Mouse (Mus musculus): ENCODE measurements around the gene Hsf5. TPM values are rescaled to one million over a fixed set of nuclear protein-coding genes. Genes with fewer than 3 reads are reported as not detected.

The Hsf5 gene
- under 1 TPM; 0.27 to 0.71 TPM for total RNA-seq (2021)

GRCm38 (mm10) chr11:87616790-87617474 is at the start of gene Hsf5:
TSS of gene Hsf5 (plus strand) at chr11:87617164.
- DNase-seq (ENCODE audit: low spot score in 2 of 2): no peak
- intact Hi-C loops (cut with DNase I): no loop called here

GRCm38 (mm10) chr11:87568255-87568953 is 48.6 kb upstream of the Hsf5 start, which contains the start of gene Sept4:
TSS of gene Sept4 (plus strand) at chr11:87568903.
- peak in 1 of 2 experiments; percentile 51 for DNase-seq (ENCODE audit: low spot score in 2 of 2)
- intact Hi-C loops (cut with DNase I): no loop called here

DNA sequence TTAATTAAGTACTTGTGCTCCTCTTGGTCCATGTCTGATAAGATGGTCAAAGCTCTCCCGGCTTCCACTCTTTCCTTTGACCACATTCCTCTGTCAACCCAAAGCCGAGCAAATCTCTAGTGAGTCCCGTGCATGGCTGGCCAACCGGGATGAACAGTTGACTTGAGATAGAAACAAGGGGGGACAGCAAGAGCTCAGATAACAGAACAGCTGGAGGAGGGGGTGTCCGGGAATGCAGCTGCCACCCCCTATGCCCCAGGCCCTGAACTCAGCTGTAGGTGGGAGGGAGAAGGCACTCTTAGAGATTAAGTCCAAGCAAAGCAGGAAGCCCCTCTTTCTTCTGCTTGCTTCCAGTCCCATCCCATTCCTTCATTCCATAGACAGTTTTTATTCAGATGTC is 46.2 kb upstream of the Hsf5 start:
- intact Hi-C loops (cut with DNase I): no loop called here
- DNase-seq (ENCODE audit: low spot score in 2 of 2): no peak

DNA sequence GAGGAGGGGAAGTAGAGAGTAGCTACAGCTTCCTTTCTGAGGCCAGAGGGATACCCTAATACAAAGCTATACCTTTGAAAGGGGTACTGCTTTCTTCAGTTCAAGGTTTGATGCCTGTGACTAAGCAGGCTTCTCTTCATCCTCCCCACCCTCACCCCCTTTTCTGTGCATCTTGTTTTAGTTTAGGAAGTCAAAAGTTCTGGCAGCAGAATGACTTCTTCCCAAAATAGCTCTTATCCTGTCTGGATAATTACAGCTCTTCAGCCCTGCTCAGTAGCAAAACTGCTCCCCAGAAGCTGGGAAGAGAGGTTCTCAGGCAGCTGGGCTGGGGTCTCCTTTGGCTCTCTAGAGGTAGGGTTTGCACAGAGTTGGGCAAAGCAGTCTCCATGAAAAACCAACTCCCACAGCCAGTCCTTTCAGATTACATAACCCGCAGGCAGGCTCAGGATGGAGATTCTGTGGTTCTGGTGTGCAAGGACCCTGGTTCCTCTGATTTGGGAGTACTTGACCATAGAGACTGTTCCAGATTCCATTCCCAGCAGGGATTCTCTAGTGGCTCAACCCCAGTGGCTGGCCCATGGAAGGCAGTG is 45.5 kb upstream of the Hsf5 start:
- DNase-seq (ENCODE audit: low spot score in 2 of 2): no peak
- intact Hi-C loops (cut with DNase I): no loop called here

- no peak for DNase-seq (ENCODE audit: low spot score in 2 of 2)
- intact Hi-C loops (cut with DNase I): no loop called here
These were observed 43.2 kb upstream of the Hsf5 start for GRCm38 (mm10) chr11:87573751-87574150.

DNA sequence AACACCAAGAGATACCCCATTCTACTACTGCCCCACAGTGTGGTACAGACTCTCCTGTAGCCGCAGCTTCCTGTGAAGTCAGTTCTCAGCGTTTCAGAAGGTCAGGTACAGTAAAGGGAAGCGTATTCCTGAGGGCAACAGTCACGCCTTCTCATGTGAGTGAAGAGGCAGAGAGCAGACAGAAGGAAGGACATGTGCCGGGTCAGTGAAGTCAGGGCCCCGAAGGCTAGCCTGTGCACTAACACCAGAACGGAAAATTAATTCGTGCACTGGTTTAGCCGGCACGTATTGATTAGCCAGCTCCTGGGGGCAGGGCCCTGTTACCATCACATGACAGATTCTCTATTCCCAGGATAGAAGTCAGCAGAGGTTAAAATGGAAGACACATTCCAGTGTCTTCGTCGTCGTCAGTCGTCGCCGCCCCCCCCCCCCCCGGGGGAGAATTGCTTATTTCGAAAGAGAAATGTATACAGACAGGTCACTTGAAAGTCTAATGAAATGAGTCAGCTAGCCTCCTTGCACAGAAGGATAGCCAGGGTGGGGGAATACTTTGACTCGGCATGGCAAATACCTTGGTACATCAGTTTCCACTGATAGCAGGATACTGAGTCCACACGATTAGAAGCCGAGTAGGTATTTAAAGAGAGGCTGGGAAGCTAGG is 42.3 kb upstream of the Hsf5 start:
- intact Hi-C loops (cut with DNase I): no loop called here
- no peak for DNase-seq (ENCODE audit: low spot score in 2 of 2)

DNA sequence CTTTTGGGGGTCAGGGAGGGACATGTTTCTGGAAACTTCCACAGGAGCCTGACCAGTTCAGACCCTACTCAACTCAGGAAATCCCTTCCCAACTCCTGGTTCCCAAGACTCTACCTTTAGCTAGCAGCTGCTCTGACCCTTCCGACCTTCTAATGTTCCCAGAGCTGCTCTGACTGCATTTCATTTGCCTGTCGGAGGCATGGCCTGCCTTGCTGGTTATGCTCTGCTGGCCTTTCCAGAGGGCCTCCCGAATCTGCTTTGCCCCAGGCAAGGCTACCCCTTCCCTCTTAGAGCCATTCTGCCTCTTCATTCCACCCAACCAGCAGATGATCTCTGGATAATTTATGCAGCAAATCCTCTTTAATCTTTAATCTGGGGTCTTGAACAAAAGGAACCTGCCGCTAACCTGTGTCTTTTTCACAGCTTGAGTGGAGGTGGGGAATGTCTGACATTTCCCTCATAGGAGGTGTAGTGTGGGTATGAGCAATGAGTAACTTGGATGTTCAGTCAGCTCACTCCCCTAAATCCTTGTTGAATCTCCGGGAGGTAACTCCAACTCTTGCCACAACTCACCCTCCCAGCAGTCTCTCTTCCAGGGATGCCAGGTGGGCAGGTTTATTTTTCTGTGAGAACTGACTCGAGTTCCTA is 39.2 kb upstream of the Hsf5 start:
- intact Hi-C loops (cut with DNase I): no loop called here

GRCm38 (mm10) chr11:87578249-87578962 is 38.6 kb upstream of the Hsf5 start:
- intact Hi-C loops (cut with DNase I): no loop called here
- peak; percentile 48 to 73 for DNase-seq (ENCODE audit: low spot score in 2 of 2)

More for the DNA sequence above, 39.2 kb upstream of the Hsf5 start:
- peak in 1 of 2 experiments; percentile 57 for DNase-seq (ENCODE audit: low spot score in 2 of 2)

DNA sequence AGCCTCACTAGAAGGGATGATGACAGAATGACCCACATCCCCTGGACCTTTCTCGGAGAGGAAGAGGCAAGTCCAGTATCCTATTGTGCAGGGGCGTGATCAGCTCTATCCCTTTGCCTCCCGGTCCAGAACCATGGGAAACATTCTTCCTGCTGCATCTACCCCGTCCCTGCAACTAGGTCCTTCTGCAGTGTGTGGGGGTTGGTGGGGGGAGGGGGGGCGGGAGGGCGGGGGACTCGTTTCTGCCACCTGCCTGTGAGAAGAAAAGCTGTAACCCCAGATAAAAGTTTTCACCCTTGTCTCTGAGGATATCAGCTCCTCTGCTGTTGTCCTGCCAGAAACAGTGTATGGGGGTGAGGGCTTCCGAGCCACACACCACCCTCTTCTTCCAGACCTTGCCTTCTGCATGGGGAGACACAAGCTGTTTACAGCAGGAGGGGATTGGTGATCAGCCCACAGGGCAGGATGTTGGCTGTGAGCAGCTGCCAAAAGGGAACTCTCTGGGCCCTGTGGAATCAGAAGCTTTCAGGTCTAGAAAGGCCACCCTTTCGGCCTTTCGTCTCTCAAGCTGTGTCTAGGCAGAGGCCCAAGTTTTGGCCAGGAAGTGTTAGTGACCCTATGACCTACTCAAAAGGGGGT is 37.9 kb upstream of the Hsf5 start:
- intact Hi-C loops (cut with DNase I): no loop called here

GRCm38 (mm10) chr11:87579713-87580112 is 37.3 kb upstream of the Hsf5 start:
- intact Hi-C loops (cut with DNase I): no loop called here
- no peak for DNase-seq (ENCODE audit: low spot score in 2 of 2)

More for the DNA sequence above, 37.9 kb upstream of the Hsf5 start:
- peak in 1 of 2 experiments; percentile 48 for DNase-seq (ENCODE audit: low spot score in 2 of 2)

DNA sequence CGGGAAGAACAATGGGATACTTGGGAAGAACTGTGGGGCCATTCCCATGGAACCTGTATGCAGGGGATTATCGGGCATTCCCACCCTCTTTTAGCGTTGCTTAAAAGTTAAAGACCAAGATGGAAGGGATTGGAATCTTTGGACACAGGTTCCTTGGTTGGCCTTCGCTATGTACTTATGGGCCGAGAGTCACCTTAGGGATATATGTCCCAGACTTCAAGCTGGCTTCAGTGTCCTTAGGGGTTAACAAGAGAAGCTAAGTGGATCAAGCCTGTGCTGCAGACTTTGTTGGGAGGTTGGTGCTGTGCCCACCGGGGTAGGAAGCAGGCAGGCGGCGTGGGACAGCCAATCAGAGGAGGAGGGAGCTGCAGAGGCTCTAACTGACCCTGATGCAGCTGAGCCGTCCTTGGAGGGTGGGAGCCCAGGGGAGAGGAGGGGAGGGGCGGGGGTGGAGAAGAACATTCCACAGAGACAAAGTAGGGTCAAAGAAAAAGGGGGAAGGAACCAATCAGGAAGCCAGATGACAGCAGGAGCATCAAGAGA is 36.4 kb upstream of the Hsf5 start:
- intact Hi-C loops (cut with DNase I): no loop called here
- no peak for DNase-seq (ENCODE audit: low spot score in 2 of 2)

DNA sequence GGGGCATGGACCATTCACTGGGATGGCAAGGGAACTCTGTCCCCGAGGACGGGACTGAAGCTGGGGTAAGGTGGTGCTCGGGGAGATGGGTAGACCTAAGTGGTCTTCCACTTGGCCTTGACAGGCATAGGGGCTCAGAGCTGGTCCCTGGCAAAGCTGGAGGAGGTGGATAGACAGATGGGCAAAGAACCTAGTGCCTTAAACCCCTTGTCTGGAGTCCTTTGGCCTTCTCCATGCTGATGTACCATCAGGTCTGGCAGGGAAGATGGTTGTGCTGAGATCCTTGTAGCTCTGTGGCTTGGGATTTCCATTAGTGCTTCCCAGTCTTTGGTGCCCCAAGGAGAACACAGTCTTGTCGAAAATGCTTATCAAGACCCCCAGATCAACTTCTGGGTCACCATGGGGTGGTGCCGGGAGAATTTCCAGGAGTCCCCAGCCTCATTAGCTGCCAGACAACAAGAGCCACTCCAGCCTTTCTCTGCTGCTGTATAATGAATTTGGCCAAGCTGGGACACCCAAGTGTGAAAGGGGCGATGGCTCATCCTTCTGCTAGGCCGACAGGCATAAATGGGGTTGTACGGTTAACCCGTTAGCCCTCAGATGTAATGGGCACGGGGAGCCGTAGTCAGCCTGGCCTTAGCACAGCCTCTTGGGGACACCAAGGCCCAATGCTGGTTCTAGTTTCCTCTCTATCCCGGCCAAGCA is 35.7 kb upstream of the Hsf5 start:
- intact Hi-C loops (cut with DNase I): no loop called here
- no peak for DNase-seq (ENCODE audit: low spot score in 2 of 2)

- intact Hi-C loops (cut with DNase I): no loop called here
- DNase-seq (ENCODE audit: low spot score in 2 of 2): peak in 1 of 2 experiments; percentile 65
These were observed 34.8 kb upstream of the Hsf5 start for GRCm38 (mm10) chr11:87581933-87582710.

- intact Hi-C loops (cut with DNase I): no loop called here
- no peak for DNase-seq (ENCODE audit: low spot score in 2 of 2)
These were observed 33.5 kb upstream of the Hsf5 start for GRCm38 (mm10) chr11:87583291-87584034.

DNA sequence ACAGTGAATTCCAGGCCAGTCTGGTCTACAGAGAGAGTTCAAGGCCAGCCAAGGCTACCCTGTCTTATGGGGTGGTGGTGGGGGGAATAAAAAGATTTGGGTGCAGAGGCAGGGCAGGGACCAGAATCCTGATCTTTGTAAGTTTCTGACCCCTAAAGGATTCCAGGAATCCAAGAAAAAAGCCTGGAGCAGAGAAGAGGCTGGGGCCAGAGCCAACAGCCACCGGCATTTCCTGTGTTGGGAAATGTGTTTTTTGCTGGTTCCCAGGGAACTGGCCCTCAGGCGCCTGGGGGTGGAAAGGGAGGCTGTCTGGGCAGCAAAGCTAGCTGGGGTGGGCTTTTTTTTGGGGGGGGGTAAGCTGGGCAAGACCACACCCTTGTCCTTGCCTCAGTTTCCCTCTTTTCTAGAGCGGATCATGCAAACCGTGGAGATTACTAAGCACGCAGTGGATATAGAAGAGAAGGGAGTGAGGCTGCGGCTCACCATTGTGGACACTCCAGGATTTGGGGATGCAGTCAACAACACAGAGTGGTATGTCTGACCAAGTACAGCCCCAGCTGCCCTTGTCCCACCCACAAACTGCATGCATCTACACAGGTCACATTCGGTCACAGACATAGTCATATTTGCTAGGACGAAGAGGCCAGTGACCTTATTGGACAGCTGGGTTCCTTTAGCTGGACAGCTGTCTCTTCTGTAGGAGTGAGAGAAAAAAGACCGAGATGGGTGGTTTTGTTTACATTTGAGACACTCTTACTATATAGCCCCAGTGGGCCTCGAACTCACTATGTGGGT is 32.1 kb upstream of the Hsf5 start:
- intact Hi-C loops (cut with DNase I): no loop called here
- no peak for DNase-seq (ENCODE audit: low spot score in 2 of 2)

All from left cerebral cortex, postnatal 25 days (tissue).